Mouse (Mus musculus): ENCODE data around the gene Sh3pxd2a.

The Sh3pxd2a gene

GRCm38 (mm10) chr19:47327896-47328882 lies 136.0 kb downstream of the Sh3pxd2a start:
- no peak for DNase-seq

DNA sequence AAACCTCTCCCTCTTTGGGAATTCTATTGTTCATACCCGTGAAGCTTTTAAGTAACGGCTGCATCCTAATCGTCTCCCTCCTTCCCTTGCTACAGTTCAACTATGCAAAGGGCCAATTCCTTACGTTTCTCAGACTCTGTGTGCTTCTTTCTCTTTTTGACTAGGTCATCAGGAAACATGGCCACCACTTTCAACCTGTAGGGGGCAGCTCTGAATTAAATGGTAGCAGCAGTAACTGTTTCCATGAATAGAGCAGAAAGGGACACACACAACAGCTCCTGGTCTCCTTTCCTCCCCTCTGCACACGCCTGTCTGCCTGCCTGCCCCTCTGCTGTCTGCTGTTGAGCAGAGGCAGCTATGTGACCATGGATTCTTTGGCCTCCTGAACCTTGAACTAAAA lies 138.3 kb downstream of the Sh3pxd2a start:
- DNase-seq, result no peak

DNA sequence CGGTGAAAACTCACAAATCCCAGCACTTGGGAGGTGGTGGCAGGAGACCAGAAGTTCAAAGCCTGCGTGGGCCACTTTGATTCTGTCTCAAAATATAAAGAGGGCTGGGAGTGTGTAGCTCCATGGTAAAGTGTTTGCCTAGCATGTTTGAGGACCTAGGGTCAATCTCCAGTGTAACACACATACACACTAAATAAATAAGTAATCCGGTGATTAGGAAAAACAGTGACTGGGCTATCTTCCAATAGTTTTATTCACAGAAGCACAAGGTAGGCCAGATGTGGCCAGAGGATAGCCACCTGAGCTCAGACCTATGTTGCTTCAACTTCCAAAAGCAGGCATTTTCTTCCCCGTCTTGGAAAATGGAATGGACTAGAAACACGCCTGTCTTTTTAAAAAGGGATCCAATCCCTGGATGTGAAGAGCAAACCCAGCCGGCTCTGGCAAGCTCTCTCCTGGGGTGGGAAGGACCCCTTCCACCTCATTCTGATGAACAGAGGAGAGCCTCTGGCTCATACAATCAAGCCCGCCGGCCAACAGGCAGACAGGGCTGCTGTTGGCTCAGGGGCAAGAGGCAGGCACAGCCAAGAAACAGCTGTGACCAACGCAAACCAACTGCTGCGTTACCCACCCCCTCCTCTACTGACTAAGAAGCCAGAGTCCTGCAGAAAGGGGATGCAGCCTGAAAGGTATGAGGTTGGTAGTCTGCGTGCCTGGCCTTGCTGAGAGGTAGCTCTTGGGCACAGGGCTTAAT lies 140.9 kb downstream of the Sh3pxd2a start:
- DNase-seq, result no peak

DNA sequence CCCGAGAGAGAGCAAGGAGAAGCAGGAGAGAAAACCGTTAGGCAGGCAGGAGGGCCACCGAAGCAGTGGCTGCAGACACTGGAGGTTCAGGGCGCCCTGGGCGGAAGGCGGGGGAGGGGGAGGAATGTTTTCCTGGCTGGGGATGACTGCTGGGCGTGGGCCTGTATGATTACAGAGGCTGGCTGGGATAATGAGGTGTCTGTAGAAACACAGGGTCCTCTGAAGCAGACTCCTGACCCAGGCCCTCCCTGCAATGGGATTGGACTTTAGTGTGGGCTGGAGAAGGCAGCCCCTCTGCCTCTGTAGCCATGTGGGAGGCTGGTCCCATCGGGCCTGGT lies 143.9 kb downstream of the Sh3pxd2a start:
- DNase-seq, result no peak

GRCm38 (mm10) chr19:47319521-47320330 lies 144.5 kb downstream of the Sh3pxd2a start:
- DNase-seq, result no peak

GRCm38 (mm10) chr19:47319061-47319460 lies 145.1 kb downstream of the Sh3pxd2a start:
- no peak for DNase-seq

DNA sequence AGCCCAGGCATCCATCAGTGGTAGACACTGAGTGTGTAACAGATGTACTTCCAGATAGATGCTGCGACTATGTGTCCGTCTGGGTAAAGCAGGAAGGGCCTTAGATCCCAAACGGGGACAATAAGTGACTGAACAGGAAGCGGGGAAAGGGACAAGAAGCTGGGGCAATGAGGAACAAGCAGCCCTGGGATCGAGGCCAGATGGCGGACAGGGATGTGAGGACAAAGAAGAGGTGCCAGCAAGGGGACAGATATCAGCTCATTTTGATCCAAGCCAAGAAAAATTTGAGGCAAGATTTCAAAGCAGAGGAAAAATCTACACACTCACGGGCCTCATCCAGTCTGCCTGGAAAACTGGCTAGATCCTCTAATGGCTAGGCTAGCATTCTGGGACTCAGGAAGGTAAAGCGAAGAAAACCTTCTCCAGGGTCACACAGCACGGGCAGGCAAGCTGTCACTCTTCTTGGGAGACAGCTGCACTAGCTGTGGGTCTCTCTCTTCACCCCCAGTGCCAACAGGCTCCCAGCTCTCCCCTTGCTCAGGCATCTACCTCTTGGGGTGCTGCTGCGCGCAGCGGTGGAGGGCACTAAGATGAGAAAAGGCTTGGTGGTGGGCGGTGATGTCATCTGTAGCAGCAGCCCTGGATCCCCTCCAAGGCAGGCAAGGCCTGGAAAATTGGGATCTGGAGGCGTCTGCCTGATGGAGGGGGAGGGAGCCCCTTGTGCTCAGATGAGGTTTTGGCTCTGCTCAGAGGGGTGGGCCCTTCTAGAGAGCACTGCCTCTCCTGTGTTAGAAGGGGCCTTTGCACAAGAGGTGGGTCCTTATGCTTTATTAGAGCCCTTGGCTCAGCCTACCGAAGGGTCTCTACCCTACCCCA lies 146.9 kb downstream of the Sh3pxd2a start:
- DNase-seq, result no peak

DNA sequence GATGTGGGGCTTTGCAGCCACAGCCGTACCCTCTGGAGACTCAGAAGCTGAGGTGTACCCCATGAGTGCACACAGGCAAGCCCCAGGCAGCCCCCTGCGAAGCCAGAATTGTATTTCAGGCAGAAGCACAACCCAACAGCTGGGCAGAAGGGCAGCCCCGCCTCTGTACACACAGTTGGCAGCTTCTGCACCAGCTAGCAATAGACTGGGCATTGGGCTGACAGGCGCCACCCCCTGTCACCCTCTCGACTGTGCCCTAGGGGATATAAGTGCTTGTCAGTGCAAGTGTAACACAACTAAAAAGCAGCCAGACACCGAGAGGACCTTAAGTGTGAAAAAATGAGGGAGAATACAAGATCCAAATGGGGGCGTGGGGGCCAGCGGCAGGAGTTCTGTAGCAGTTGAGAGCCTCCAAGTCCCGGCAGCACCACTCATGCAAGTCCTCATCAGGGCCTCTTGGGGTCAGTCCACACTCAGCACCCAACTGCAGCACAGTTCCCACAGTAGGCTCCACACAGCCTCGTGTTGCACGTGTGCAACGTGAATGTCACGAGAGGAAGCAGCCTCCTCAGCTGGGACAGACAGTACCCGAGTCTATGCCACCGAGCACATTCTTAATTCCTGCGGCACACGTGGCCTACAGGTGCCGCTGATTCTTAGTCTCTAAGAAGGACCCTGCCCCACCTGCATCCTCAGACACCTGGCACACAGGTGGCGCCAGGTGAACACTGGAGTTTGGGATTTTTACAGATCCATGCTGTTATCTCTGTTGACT lies 147.7 kb downstream of the Sh3pxd2a start:
- DNase-seq, result no peak

DNA sequence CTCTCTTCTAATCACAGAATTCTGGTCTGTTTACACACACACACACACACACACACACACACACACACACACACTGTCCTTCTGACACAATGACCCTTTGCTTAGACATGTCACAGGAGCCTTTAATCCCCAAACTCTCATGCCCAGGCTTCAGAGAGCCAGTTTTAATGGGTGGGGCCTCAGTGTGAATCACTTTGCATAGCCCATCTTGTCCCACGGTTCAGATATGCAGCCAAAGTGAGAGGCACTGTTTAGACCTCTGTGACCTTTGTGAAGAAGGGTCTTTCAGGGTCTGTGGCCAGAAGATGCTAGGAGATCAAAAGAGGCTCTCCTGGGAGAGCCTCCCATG lies 148.3 kb downstream of the Sh3pxd2a start:
- no peak for DNase-seq

- DNase-seq, result no peak
These were observed 148.9 kb downstream of the Sh3pxd2a start for GRCm38 (mm10) chr19:47315091-47315916.

GRCm38 (mm10) chr19:47314076-47314941 lies 149.9 kb downstream of the Sh3pxd2a start:
- DNase-seq, result peak; percentile 63

DNA sequence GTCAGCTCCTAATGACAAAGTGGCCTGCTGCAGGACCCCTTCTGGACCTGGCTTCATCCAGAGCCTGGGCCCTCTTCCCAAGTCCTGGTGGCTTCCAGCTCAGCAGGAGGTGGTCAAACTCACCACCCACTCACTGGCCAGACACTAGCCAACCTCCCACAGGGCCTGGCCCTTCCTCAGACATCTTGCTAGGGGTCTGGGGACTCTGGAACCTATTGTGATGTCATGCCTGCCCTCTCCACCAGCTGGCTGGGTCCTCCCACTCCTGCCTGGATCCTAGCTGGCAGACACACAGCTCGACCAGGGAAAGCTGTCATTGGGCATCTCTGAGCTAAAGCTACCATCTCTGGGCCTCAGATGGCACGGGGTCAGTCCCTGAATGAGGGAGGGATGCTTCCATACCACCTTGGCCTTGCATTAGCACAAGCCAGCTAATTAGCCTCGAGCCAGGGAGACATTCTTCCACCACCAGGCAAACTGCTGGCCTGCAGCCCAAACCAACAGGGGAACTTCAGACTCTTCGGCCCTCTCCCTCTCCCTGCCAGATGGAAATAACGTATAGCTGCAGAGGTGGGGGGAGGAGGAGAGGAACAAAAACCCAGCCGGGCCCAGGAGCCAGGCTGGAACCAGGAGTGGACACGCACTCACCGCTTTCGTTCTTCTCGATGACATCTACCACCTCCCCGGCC lies 150.7 kb downstream of the Sh3pxd2a start:
- DNase-seq, result peak; percentile 43

- no peak for DNase-seq
These were observed 153.0 kb downstream of the Sh3pxd2a start for GRCm38 (mm10) chr19:47311162-47311561.

DNA sequence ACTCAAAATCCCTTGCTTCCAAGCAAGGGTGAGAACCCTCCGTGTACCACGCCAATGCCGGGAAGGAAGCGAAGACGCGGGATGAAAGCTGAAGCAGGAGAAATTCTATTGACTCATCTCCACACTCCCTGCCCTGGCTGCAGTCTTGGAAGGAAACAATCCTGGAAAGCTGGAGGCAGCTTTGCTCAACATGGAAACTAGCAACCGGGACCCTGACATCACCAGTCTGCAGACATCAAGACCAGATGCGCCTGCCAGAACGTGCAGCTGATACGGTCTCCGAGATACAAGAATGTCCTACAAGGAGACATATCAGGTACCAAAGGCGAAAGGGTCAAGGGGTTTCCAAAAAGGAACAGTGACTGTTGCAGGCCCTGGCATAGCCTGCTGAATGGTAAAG lies 154.4 kb downstream of the Sh3pxd2a start:
- no peak for DNase-seq

- DNase-seq, result no peak
These were observed 157.3 kb downstream of the Sh3pxd2a start for GRCm38 (mm10) chr19:47306917-47307315.

- no peak for DNase-seq
These were observed 157.9 kb downstream of the Sh3pxd2a start for GRCm38 (mm10) chr19:47306128-47306916.

DNA sequence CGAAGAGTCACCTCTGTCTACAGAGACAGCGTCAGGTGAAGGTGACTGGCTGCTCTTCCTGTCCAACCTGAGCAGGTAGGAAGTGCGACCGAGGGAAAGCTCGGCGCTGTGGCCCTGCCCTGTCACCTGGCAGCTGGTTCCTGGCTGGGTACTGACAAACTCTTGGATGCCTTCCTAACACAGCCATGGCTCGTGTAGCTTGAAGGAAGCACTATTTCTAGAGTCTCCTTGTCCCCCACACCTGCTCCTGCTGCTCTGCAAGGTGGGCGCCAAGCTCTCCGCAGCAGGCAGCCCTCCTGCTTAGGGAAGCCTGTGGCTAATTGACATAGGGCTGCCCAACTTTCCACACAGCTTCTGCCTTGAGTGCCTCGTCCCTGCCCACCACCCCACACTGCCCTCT lies 158.8 kb downstream of the Sh3pxd2a start:
- no peak for DNase-seq

GRCm38 (mm10) chr19:47304170-47304745 lies 159.9 kb downstream of the Sh3pxd2a start:
- DNase-seq, result no peak
